Mouse (Mus musculus) cerebellum, adult 9-11 months (tissue): ENCODE measurements at regions not wholly inside any gene's neighbourhood (a gene's known extent, or its start where the extent isn't known, plus 50 kb on each side); places are given as distances from the start of the nearest gene placed in this dataset.
"Not testable (repeated sequence)": the region's sequence is repeated elsewhere in the genome, so short reads cannot be mapped to it uniquely, and the experiment has no call there.

Experiments
- DNase-seq: peaks from one replicate; pipeline ENCODE4 v3.0.0; 2022

GRCm38 (mm10) chr1:30751138-30751907, 122.4 kb downstream of the Phf3 start:
- DNase-seq = no peak

- no peak for DNase-seq
Observed at GRCm38 (mm10) chr1:30741955-30742354, 131.8 kb downstream of the Phf3 start.

- DNase-seq = no peak
Observed at GRCm38 (mm10) chr1:30740831-30741230, 132.9 kb downstream of the Phf3 start.

- no peak for DNase-seq
Observed at GRCm38 (mm10) chr1:30721519-30721918, 152.2 kb downstream of the Phf3 start.

- no peak for DNase-seq
Observed at GRCm38 (mm10) chr1:30720829-30721228, 152.9 kb downstream of the Phf3 start.

- DNase-seq = no peak
Observed at GRCm38 (mm10) chr1:30718578-30718977, 155.1 kb downstream of the Phf3 start.

GRCm38 (mm10) chr1:30716346-30716745, 157.4 kb downstream of the Phf3 start:
- DNase-seq = no peak

GRCm38 (mm10) chr1:30701116-30701515, 172.6 kb downstream of the Phf3 start:
- DNase-seq = no peak

- DNase-seq = no peak
Observed at GRCm38 (mm10) chr1:30700399-30701081, 173.2 kb downstream of the Phf3 start.

- no peak for DNase-seq
Observed at GRCm38 (mm10) chr1:30696342-30696741, 177.4 kb downstream of the Phf3 start.

- DNase-seq = no peak
Observed at GRCm38 (mm10) chr1:30685318-30685717, 188.4 kb downstream of the Phf3 start.

GRCm38 (mm10) chr1:30683889-30684288, 189.8 kb downstream of the Phf3 start:
- DNase-seq = no peak

GRCm38 (mm10) chr1:30639807-30640206, 233.9 kb downstream of the Phf3 start:
- no peak for DNase-seq

GRCm38 (mm10) chr1:30632760-30633159, 241.0 kb downstream of the Phf3 start:
- DNase-seq = no peak

- not testable (repeated sequence) for DNase-seq
Observed at GRCm38 (mm10) chr1:30627796-30628195, 245.9 kb downstream of the Phf3 start.

GRCm38 (mm10) chr1:30595122-30595730, 278.5 kb downstream of the Phf3 start:
- DNase-seq = no peak

GRCm38 (mm10) chr1:30594036-30594435, 279.7 kb downstream of the Phf3 start:
- DNase-seq = no peak

- no peak for DNase-seq
Observed at GRCm38 (mm10) chr1:30590721-30591120, 283.0 kb downstream of the Phf3 start.

- DNase-seq = no peak
Observed at GRCm38 (mm10) chr1:30588885-30589284, 284.8 kb downstream of the Phf3 start.

GRCm38 (mm10) chr1:30588336-30588735, 285.4 kb downstream of the Phf3 start:
- peak; percentile 18 for DNase-seq

- no peak for DNase-seq
Observed at GRCm38 (mm10) chr1:30584806-30585205, 288.9 kb downstream of the Phf3 start.

GRCm38 (mm10) chr1:30583860-30584259, 289.9 kb downstream of the Phf3 start:
- DNase-seq = no peak

GRCm38 (mm10) chr1:30564757-30565156, 309.0 kb downstream of the Phf3 start:
- no peak for DNase-seq

- not testable (repeated sequence) for DNase-seq
Observed at GRCm38 (mm10) chr1:30548761-30549160, 325.0 kb downstream of the Phf3 start.
